Mouse (Mus musculus) monocyte, adult 5-6 weeks (primary cell): ENCODE data around the gene Cldn14. TPM values are rescaled to one million over a fixed set of nuclear protein-coding genes. Genes with fewer than 3 reads are reported as not detected.
"Not testable (repeated sequence)": the region's sequence is repeated elsewhere in the genome, so short reads cannot be mapped to it uniquely, and the experiment has no call there.

ENCODE experiments used
- ATAC-seq: fragments of 153-309, 156-312 bp; replicated peaks from 2 replicates; pipeline ENCODE4 v1.8.0; 2017; ENCODE audit warnings: mild to moderate bottlenecking; ENCODE audit not compliant: low TSS enrichment, insufficient number of reproducible peaks, severe bottlenecking, poor library complexity, low FRiP score
- total RNA-seq: library from RNA; stranded (forward); fragments of 200-1000, 200-491, 200-594 nt; gene quantifications from 3 replicates; pipeline ENCODE4 v1.2.3, GENCODE M21; 2017

Cldn14 gene
- total RNA-seq = not detected in 3 replicates

DNA sequence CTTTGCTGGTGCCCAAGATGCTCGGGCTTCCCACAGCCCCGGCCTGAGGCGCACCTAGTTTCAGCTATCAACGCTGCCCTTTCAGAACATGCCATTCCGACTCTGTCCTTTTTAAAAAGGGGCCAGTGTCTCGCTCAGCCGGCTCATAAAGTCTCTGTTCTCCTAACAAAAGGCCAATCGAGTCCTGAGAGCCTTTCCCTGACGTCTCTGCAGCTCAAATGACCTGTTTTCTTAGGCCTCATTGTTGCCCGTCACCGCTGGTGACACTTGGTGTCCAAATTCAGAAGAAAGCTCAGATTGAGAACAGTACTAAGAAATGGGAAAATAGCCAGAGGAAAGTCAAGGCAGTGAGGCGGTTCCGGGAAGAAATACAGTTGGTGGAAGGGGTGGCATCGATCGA, at the start of gene Cldn14:
Gene Cldn14, minus strand, starts transcription at position 101 of the 400 bp plus-strand sequence.
- no peak for ATAC-seq

- no peak for ATAC-seq
These were observed 46.9 kb upstream of the Cldn14 start for GRCm38 (mm10) chr16:94055576-94055975.

DNA sequence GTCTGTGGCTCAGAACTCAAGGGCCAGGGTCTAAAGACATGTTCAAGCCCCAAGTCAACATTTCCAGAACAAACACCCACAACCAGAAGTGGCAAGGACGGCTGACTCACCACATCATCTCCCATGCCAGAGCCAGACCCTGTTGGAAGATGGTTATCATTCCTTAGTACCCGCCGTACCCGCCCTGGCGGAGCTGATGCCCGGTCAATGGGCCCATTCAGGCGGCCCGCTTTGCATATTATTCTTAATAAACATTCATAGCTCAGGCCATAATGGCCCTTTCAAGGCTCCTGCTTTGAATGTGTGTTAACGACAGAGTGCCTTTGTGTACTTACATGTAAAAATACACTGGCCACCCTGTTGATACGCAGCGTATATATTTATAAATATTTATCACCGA, 46.5 kb upstream of the Cldn14 start:
- ATAC-seq = no peak

DNA sequence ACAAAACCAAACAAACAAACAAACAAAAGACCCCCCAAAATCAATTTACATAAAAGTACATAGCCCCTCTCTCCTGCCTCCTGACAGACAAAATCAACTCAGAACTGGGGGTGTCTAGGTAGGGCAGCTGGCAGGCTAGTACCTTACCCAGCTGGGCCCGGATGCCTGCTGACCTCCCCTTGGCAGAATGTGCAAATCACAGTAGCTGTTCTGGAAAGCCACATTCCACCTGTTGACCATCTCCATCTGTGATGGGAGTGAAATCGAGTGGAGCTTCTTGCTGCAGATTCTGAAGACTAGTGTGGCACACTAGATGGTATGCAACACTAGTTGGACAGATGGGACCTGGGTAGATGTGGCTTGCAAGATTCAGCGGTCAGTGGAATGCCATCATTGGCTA, 41.7 kb upstream of the Cldn14 start:
- ATAC-seq = no peak

GRCm38 (mm10) chr16:94044996-94045395, 36.4 kb upstream of the Cldn14 start:
- no peak for ATAC-seq

- no peak for ATAC-seq
These were observed 35.2 kb upstream of the Cldn14 start for GRCm38 (mm10) chr16:94043797-94044196.

DNA sequence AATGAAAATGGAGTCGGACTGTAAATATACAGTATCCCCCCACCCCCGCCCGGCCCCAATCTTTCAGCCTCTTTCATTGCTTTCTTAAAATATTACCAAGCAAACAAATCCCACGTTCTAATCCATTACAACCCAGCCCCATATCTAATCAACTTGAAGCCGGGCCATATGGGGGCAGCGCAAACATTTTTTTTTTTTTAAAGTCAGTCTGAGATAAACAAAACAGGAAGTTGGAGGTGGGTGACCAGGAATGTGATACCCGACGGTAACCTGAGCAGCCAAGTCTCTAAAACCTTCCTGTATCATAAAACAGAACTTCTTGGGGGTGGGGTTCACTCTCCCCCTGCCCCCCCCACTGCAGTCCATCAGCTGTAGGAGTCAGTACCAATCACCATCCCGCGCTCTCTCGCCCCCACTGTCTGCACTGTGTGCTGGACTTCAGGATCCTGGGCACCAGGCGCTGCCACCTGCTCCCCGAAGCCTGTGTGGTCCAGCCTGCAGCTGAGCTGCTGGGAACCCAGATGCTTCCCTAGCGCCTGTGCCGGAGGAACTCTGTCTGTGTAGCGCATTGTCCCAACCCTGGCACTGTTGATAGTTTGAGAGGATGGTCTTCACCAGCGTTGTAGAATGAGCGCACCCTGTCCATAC, 32.6 kb upstream of the Cldn14 start:
- no peak for ATAC-seq

DNA sequence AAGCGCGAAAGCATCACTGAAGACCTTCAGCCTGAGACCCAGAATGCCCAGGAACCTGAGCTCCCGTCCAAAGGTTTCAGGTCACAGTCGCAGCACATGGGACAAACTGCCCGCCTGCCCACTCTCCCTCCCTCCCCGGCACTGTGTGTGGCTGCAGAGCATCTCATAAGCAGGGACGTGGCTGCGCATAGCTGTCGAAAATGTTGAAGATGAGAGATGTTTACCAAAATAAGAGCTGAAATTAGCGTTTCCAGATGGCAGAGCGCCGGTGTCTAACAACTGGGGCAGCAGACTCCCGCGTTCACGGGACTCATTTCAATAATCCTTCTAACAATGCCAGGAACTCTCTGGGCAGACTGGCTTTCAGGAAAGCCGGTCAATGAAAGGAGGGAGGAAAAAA, 31.8 kb upstream of the Cldn14 start:
- ATAC-seq = no peak

GRCm38 (mm10) chr16:94038986-94039341, 30.3 kb upstream of the Cldn14 start:
- no peak for ATAC-seq

GRCm38 (mm10) chr16:94038272-94038985, 29.8 kb upstream of the Cldn14 start:
- no peak; the same call in 1 of the 2 replicates for ATAC-seq

- ATAC-seq = no peak; the same call in 1 of the 2 replicates
These were observed 28.6 kb upstream of the Cldn14 start for GRCm38 (mm10) chr16:94037280-94037679.

DNA sequence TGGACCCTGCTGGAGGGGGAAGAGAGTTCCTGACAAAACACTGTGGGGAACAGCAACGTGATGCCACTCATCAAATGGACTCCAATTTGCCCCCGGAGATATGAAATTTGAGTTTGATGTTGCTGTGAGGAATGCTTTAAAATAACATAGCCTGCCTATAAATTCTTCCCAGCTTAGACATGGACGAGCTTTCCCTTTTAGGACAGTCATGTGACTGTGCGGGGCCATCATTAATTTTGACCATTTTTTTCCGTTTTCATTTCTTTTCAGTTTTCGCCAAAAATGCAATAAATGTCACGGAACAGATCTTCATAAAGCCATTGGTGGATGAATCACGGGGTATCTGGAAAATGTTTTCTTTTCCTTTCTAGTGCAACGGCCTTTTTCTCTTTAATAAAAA, 25.5 kb upstream of the Cldn14 start:
- no peak for ATAC-seq

- ATAC-seq = no peak
These were observed 23.6 kb upstream of the Cldn14 start for GRCm38 (mm10) chr16:94032270-94032669.

DNA sequence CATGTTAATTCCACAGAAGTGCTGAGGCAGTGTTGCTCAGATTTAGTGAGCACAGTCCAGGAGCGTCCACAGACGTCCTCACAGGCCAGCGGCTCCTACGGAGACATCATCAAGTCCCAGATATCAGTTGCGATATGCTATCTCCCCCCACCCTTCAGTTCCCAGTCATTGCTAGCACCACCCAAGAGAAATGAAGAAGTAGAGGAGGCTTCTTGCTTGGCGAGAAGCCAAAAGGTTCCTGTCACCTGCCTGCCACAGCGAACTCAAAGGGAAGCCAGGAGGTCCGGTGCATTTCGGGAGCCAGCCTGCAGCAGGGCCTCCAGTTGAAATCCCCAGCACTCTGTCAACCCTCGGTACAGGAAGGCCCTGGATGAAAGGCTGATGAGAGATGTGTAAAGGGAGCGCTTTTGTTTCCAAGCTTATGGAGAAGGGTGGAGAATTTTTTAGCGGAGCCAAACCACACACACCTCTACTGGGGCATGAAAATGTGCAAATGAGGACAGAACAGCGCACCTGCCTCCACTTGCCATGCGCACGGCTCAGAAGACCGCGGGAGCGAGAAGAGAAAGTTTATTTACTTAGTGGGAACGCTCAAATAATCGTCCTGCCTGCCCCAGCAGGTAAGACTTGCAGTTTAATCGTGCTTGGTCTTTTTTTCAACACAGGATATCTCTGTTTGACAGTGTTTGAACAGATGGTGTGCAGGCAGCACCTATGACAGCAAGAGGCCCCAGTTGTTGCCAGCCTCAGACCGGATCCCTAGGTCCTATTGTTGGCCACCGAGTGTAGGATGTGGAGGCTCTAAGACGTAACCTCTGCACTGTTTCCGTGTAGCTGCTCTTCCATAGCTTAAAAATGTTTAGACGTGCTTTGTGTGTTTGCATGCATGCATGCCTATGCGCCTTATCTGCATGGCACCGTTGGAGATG, 15.0 kb upstream of the Cldn14 start:
- ATAC-seq = no peak

GRCm38 (mm10) chr16:94019725-94020124, 11.1 kb upstream of the Cldn14 start:
- ATAC-seq = not testable (repeated sequence)

DNA sequence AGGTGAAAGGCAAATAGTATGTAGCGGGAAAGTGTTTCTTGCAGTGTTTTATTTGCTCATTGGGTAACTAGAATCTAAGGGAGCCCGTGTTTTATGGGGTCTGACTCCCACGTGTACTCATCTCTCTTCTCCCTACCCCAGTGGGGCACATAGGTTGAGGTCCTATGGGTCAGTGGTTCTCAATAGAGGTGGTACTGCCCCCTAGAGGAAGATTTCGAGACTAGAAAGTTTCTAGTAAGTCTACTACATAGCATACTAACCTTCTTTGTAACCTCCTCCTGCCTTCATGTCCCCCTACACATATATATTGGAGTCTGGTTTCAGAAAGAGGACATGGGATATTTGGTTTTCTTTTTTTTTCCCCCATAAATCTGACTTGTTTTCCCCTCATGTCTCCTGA, 9.3 kb upstream of the Cldn14 start:
- no peak for ATAC-seq

DNA sequence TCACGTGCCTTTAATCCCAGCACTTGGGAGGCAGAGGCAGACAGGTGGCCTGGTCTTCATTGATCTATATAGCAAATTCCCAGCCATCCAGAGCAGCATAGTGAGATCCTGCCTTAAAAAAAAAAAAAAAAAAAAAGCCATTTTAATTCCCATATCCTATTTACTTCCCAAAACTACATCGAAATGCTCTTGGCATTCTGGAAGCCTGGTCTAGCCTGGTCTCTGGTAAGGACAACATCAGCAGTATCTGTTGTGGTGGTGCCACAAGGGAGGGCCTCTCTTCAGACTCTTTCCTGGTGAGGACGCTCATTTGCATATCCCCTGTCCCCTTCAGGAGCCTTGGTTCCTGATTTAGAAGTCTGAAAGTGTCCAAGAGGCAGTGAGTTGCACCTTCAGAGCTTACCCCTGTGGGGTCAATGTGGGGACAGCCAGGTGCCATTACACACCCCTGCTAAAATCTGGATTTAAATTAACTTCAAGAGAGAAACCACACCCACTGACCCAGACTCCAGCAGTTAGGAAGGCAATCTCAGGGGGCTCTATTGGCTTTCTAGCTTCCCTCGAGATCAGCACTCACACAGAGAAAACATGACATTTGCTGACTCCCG, 6.0 kb upstream of the Cldn14 start:
- no peak for ATAC-seq

DNA sequence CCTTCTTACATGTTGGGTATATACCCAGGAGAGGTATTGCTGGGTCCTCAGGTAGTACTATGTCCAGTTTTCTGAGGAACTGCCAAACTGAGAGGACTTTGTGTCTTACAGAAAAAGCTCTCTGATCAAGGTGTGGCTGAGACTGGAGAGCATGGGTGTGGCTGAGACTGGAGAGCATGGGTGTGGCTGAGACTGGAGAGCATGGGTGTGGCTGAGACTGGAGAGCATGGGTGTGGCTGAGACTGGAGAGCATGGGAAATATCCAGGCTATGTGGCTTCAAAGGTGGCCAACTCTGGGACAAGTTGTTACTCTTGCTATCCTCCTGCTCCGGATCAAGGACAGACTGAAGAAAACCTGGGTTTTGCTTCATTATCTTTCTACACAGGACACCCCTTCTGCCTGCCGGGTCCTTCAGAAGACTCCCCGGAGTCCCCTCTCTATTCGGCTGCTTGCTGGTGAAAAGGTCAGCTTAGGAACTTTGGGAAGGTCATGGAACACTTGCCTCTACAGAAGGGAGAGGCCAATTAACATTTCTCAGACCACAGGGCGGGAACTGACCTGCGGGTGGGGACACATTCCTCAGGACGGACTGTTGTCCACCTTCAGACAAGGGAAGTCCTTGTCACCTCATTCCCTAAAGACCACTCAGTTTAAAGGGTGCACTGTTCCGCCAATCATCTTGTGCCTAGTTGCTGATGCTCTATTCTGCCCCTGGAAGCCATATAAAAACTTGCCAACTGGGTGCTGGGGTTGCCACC, 4.9 kb upstream of the Cldn14 start:
- ATAC-seq = not testable (repeated sequence)
